Mouse (Mus musculus) spleen, adult 12 weeks (tissue): ENCODE results near the gene Kcnj11.

Experiments used
- DNase-seq: peaks from one replicate; pipeline ENCODE4 v3.0.0; 2022; ENCODE audit warnings: low spot score

Kcnj11 gene

GRCm38 (mm10) chr7:46100563-46100962, at the start of gene Kcnj11:
Gene Kcnj11 (minus strand): TSS chr7:46100764.
- peak; percentile 44 for DNase-seq

- no peak for DNase-seq
Measured at GRCm38 (mm10) chr7:46147417-46147816, 46.9 kb upstream of the Kcnj11 start.

GRCm38 (mm10) chr7:46146675-46147308, 46.2 kb upstream of the Kcnj11 start:
- DNase-seq = no peak

GRCm38 (mm10) chr7:46144061-46144460, 43.5 kb upstream of the Kcnj11 start:
- no peak for DNase-seq

GRCm38 (mm10) chr7:46138329-46138930, 37.9 kb upstream of the Kcnj11 start:
- no peak for DNase-seq

GRCm38 (mm10) chr7:46133858-46134257, 33.3 kb upstream of the Kcnj11 start:
- DNase-seq = no peak

- DNase-seq = no peak
Measured at GRCm38 (mm10) chr7:46132229-46132628, 31.7 kb upstream of the Kcnj11 start.

- no peak for DNase-seq
Measured at GRCm38 (mm10) chr7:46131806-46132205, 31.2 kb upstream of the Kcnj11 start.

GRCm38 (mm10) chr7:46131266-46131665, 30.7 kb upstream of the Kcnj11 start:
- DNase-seq = no peak

GRCm38 (mm10) chr7:46130723-46131122, 30.2 kb upstream of the Kcnj11 start:
- no peak for DNase-seq

GRCm38 (mm10) chr7:46129463-46130179, 29.1 kb upstream of the Kcnj11 start:
- DNase-seq = no peak

GRCm38 (mm10) chr7:46128196-46128595, 27.6 kb upstream of the Kcnj11 start:
- no peak for DNase-seq

- DNase-seq = no peak
Measured at GRCm38 (mm10) chr7:46125340-46125739, 24.8 kb upstream of the Kcnj11 start.

GRCm38 (mm10) chr7:46124460-46124859, 23.9 kb upstream of the Kcnj11 start:
- DNase-seq = no peak

- no peak for DNase-seq
Measured at GRCm38 (mm10) chr7:46122964-46123363, 22.4 kb upstream of the Kcnj11 start.

GRCm38 (mm10) chr7:46117035-46117434, 16.5 kb upstream of the Kcnj11 start:
- DNase-seq = no peak

- no peak for DNase-seq
Measured at GRCm38 (mm10) chr7:46116118-46116581, 15.6 kb upstream of the Kcnj11 start.

GRCm38 (mm10) chr7:46113435-46113834, 12.9 kb upstream of the Kcnj11 start:
- DNase-seq = no peak

- DNase-seq = no peak
Measured at GRCm38 (mm10) chr7:46111938-46112337, 11.4 kb upstream of the Kcnj11 start.

GRCm38 (mm10) chr7:46111212-46111817, 10.8 kb upstream of the Kcnj11 start:
- DNase-seq = no peak

GRCm38 (mm10) chr7:46110079-46110478, 9.5 kb upstream of the Kcnj11 start:
- no peak for DNase-seq

GRCm38 (mm10) chr7:46105484-46105883, 4.9 kb upstream of the Kcnj11 start:
- no peak for DNase-seq
